Mouse (Mus musculus) spleen, postnatal 14 days (tissue): ENCODE data around the gene Lpin1.

ENCODE experiments used
- DNase-seq, 2 experiments: peaks; one replicate each; pipeline ENCODE4 v3.0.0; 2021 to 2022; ENCODE audit warnings: low spot score in 2 of 2

Lpin1 gene

GRCm38 (mm10) chr12:16571278-16571677 lies 39.5 kb downstream of the Lpin1 start:
- DNase-seq, result no peak

- no peak for DNase-seq
Observed at GRCm38 (mm10) chr12:16570371-16571060, 40.2 kb downstream of the Lpin1 start.

GRCm38 (mm10) chr12:16568936-16569650 lies 41.7 kb downstream of the Lpin1 start:
- DNase-seq, result no peak

GRCm38 (mm10) chr12:16568496-16568895 lies 42.3 kb downstream of the Lpin1 start:
- peak; percentile 21 to 59 for DNase-seq

GRCm38 (mm10) chr12:16568090-16568489 lies 42.7 kb downstream of the Lpin1 start:
- DNase-seq, result no peak

GRCm38 (mm10) chr12:16563427-16563826 lies 47.3 kb downstream of the Lpin1 start:
- no peak for DNase-seq

GRCm38 (mm10) chr12:16562647-16563046 lies 48.1 kb downstream of the Lpin1 start:
- DNase-seq, result no peak

GRCm38 (mm10) chr12:16562181-16562580 lies 48.6 kb downstream of the Lpin1 start:
- no peak for DNase-seq

GRCm38 (mm10) chr12:16557271-16557670 lies 53.5 kb downstream of the Lpin1 start:
- no peak for DNase-seq

- no peak for DNase-seq
Observed at GRCm38 (mm10) chr12:16554171-16554570, 56.6 kb downstream of the Lpin1 start.

GRCm38 (mm10) chr12:16552108-16552771 lies 58.5 kb downstream of the Lpin1 start:
- no peak for DNase-seq

GRCm38 (mm10) chr12:16550983-16551454 lies 59.7 kb downstream of the Lpin1 start:
- no peak for DNase-seq

GRCm38 (mm10) chr12:16548824-16549375 lies 61.9 kb downstream of the Lpin1 start:
- no peak for DNase-seq

- no peak for DNase-seq
Observed at GRCm38 (mm10) chr12:16541606-16542005, 69.2 kb downstream of the Lpin1 start.

GRCm38 (mm10) chr12:16540712-16541111 lies 70.1 kb downstream of the Lpin1 start:
- no peak for DNase-seq

GRCm38 (mm10) chr12:16539965-16540661 lies 70.7 kb downstream of the Lpin1 start:
- no peak for DNase-seq

- peak; percentile 56 to 68 for DNase-seq
Observed at GRCm38 (mm10) chr12:16533331-16533828, 77.4 kb downstream of the Lpin1 start.

GRCm38 (mm10) chr12:16532860-16533230 lies 77.9 kb downstream of the Lpin1 start:
- no peak for DNase-seq

GRCm38 (mm10) chr12:16531956-16532859 lies 78.6 kb downstream of the Lpin1 start:
- peak; percentile 18 to 23 for DNase-seq

GRCm38 (mm10) chr12:16528650-16529049 lies 82.1 kb downstream of the Lpin1 start:
- DNase-seq, result no peak
